Mouse (Mus musculus): ENCODE results near the gene Lpcat3.

Gene Lpcat3

DNA sequence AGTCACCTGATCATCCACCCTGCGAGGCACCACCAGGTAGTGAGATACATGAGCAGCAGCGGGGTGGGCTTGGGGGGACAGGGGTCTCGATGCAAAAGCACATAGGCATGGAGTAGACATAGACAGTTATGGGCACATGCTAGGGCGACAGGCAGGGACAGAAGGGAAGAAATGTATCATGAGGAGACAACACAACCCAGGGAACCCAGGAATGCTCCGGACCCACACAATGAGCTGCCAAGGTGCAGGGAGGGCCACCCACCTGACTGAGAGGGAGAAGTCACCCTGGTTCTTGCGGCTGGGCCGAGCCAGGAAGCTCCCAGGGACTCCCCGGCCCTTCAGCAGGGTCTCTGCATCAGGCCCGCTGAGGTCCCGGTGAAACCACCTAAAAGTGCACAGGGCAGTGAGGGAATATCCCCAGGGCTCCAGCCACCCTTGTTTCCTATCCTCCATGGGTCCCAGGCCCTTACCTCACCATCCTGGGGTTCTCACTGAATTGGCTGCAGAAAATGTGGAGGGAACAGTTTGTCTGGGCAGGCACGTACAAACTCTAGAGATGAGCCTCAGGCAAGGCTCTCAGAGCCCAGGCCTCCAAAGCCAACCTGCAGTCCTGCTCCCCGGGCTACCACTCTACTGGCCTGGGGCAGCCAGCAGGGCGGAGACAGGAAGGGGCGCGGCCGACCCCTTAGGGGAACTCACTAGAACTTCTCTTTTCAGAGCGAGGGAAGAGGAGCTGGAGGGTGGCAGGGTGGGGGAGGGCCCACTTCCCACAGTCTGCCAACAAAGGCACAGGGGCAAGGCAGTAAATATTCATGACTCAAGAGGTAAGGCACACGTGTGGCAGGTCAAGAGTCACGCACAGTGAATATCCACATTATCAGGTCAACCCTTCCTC, 69.9 kb downstream of the Lpcat3 start:
- intact Hi-C loops (cut with DNase I), result no loop called here

DNA sequence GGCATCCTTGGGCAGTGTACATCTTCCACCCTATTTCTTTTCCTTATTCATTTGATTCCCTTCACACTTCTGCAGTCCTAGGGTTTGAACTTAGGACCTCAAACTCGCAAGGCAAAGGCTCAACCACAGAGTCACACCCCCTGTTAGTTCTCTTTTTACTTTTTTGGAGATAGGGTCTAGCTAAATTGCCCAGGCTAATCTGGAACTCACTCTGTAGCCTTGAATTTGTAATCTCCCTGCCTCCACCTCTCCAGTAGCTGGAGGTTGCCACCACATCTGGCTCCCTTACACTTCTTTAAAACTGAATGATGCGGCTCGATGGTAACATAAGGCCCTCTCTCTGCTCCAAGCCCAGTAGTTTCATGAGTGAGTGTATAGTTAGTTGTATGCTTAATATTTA, 71.6 kb downstream of the Lpcat3 start:
- intact Hi-C loops (cut with DNase I), result no loop called here

DNA sequence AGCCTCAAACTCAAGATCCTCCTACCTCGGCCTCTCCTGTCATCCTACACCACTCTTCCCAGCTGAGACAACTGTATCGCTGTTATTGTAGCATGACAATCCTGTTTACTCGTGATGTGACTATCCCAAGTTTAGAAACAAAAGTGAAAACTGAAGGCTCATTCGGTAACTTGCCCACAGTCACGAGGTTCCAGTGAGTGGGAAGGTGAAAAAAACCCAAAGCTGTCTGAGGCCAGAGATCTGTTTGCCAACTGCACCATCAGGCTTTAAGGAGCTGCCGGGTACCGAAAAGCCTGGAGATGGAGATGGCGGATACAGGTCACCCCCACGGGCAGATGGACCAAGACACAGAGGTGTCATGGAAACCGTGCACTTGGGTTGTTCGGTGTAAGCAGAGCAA, 74.2 kb downstream of the Lpcat3 start:
- intact Hi-C loops (cut with DNase I), result no loop called here

DNA sequence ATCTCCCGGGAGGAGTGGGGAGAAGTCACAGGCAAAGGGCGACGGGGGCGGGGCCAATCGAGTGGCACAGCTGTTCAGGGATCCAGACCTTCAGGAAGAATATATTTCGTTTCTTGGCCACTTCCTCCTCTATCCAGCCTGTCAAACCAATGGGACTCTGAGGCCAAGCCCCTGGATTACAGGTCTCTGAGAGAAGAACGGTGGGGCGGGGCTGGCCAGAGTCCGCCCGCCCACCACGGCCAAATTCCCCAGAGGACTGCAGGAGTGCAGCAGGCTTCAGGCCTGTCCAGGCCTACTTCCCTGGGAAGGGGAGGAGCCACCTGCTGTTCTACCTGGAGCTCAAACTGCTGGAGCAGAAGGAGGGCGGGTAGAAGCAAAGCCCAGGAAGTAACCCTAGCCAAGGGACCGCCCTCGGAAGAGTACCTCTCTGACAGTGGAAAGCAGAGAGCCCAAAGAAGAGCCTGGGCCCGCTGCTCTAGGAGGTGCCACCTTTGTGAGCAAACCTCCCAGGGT, 75.7 kb downstream of the Lpcat3 start, which contains the start of gene Ptpn6:
Gene Ptpn6, minus strand, starts transcription at position 204 of the 513 bp plus-strand sequence.
- intact Hi-C loops (cut with DNase I), result no loop called here

DNA sequence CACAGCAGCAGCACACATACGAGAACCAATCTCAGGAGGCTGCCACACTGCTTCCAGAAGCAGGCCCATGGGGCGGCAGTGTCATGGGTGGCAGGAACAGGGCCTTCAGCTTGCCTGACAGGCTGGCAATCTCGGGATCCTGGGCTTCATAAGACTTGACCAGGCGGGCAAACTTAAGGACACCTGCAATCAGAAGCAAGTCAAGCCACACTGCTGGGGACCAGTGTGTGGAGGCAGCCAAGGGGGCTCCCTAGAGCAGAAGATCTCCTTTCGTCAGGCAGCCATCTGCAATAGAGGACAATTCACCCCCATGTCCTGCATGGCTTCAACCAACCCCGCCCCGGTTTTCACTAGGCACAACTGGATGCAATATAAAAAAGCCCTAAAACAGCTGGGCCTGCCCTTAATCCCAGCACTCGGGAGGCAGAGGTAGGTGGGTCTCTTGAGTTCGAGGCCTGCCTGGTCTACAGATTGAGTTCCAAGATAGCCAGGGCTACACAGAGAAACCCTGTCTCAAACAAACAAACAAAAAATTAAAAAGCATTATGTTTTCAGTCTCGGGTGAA, 76.5 kb downstream of the Lpcat3 start:
- intact Hi-C loops (cut with DNase I), result no loop called here

DNA sequence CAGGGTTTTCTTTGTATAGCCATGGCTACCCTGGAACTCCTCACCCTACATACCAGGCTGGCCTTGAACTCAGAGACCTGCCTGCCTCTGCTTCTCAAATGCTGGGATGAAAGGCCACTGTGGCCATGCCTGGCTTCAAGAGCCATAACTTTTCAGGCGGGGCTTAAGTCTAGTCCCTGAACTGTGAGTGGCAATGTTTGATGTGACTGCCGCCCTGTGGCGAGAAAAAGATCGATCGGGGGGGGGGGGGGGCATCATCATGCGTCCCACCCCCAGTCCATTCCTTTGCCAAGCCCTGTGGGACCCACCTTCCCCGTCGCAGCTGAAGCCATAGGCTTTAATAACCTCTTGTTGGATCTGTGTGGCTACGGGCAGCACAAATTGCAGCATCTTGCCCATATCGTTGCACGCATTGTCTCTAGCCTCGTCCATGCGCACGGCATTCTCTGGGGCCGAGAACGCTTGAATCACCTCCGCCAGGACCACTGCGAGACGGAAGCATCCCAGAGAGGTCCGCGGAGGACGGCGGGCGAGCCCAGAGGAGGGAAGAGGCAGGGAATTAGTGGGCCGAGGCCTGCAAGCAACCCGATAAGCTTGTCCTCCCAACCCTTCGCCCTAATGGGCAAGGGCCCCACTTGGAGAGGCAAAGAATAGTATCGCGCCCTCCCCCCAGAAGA, 77.5 kb downstream of the Lpcat3 start:
- intact Hi-C loops (cut with DNase I), result no loop called here

DNA sequence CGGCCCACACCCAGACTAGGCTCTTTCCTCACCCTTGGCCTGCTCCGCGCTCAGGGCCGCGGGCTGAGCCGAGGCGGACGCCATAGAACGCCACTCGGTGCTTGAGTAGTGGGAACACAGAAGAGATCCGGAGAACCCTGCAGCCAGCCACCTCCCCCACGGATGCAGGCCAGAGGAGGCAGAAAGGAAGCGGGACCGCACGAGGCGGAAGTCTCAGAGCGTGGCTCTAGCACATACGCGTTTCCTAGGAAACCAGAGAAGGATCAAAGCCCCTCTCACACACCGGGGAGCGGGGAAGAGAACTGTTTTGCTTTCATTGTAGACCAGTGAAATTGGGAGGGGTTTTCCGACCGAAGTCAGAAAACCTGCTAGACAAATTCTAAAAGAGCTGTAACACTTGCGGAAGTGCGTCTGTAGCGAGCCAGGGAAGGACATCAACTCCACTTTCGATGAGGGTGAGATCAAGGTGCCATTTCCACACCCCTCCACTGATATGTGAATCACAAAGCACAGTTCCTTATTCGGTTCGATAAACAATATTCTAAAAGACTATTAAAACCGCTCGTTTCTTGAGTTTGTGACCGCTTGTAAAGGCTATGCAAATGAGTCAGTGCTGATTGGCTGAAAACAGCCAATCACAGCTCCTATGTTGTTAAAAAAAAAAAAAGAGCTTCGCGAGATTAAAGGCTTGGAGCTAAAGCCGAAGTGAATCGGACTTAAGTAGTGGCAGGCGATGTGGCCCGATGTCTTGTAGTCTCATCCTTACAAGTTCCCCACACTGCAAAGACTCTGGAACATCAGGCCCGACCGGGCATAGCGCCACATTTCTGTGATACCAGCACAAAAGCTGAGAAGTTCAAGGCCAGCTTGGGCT, 78.3 kb downstream of the Lpcat3 start, which contains the start of gene Grcc10:
Gene Grcc10, minus strand, starts transcription at position 487 of the 874 bp plus-strand sequence.
- intact Hi-C loops (cut with DNase I), result no loop called here

DNA sequence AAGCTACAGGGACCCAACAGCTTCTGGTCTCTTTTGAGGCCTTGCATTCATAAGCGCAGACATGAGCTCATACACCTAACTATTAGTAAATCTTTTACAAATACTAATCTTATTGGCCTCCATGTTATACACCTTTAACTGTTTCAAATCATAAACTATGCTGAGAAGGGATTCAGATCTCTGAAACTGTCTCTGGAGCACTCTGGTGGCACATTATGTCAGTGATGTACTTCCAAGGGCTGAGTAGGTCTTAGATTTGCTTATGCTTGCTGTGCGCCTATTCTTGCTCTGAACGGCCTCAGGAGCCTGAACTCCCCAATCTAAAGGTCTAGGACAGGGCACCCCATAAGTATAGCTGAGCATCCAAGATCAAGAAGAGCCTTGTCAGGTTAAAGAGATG, 79.0 kb downstream of the Lpcat3 start:
- intact Hi-C loops (cut with DNase I), result no loop called here

DNA sequence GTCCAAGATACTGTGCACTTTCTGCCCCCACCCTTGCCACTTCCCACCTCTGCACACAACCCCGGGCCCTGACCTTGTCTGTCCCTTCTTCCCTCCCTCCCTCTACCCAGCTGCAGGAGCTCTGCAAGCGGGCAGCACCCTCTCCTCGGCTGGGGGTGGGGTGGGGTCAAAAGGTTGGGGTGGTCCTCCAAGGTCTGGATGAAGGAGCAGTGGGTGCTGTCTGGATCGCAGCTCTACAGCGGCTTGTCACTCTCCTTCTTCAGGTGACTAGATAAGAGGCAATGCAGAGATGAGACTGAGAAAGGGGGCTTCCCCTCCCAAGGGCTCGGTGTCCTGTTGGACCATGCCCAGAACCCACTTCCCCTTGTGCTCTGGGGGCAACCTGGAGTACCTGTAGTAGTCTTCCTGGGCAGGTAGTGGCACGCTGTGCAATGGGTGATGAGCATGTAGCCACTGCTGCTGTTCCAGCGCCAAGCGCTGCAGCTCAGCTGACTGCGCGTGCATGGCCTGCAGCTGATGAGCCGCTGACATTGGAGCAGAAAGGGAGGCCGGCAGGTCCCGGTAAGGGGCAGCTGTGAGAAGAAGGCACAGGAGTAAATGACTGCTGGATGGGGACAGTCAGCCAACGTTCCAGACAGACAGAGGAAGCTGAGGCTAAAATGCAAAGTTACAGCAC, 80.2 kb downstream of the Lpcat3 start:
- intact Hi-C loops (cut with DNase I), result no loop called here

DNA sequence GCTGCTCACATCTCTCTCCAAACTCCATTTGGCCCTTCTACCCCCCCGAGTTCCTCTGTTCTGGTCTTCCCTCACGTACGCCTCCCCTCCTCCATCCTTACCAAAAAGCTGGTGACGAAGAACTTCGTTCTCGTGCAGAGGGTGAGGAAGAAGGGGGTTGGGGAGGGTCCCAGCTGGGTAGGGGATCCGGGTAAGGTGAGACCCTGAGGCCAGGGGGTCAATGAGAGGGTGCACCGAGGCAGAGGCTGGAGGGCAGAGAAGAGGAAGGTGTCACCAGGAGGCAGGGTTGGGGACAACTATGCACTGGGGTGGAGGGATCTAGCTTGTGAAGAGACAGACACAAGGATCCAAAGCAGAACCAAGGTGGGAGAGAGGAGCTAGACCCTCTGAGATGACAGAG, 80.8 kb downstream of the Lpcat3 start:
- intact Hi-C loops (cut with DNase I), result no loop called here

DNA sequence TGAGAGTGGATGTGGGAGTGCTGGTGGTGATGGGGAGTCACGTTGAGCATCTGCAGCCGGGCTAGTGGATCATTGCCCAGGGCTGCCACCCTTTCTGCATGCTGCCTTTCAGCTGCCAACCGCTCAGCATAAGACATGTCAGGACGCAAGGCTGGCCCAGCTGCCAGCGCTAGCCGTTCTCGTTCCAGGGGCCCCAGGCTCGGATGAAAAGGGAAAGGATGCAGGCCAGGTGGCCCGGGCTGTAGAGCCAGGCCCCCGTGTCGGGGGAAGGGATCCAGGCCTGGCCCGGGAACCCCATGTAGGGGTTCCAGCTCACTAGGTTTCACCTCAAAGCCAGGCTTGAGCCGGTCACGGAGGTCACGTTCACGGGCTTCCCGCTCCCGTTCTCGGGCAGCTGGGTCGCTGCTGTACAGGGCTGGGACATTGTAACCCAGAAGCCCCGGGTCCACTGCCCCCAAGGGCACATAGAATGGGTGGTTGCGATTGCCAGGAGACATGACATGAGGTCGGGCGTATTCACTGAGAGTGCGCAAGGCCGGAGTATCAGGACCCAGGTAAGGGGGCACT, 82.0 kb downstream of the Lpcat3 start:
- intact Hi-C loops (cut with DNase I), result no loop called here

DNA sequence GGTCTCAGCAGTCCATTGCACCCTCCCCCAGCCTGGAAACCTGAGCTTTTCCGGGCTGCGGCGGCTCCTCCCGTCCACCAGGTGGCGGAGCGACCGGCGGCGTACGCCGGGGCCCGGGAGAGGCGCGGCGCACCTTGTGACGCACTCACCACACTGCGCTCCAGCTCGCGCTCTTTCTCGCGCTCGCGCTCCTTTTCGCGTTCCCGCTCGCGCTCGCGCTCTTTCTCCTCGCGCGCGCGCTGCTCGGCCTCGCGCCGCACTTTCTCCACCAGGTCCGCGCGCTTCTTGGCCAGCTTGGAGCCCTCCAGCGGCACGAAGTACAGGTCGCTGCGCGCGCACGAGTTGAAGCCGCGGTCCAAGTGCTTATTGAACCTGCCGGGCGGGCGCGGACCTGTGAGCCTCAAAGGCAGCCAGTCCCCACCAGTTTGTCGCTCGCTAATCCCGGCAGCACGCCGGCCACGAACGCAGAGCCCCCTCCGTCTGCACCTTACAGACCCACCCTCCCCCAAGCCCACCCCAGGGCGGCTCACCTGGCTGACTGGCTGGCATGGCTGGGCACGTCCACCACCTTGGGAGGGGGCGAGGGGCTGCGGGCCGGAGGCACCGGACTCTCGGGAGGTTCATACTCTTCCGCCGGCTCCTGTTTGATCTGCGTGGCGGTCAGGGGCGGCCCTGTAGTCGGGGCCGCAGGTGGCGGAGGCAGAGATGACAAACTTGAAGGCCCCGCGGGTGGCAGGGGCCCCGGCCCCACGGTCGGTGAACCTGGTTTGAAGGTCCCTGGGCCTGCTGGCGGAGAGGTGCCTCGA, 82.9 kb downstream of the Lpcat3 start:
- intact Hi-C loops (cut with DNase I), result no loop called here

DNA sequence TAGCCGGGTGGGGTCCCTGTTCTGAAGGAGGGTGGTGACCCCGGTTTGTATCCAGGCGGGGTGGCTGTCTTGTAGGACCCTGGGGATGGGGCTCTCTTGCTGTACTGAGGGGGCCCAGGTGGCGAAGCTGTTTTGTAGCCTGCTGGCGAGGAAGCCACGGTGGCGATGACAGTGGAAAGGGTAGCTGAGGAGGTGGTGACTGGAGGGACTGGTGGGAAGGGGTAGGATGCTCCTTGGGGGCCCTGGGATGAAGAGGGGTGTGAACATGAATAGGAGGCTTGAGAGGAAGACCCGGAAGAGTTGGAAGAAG, 83.4 kb downstream of the Lpcat3 start:
- intact Hi-C loops (cut with DNase I), result no loop called here

DNA sequence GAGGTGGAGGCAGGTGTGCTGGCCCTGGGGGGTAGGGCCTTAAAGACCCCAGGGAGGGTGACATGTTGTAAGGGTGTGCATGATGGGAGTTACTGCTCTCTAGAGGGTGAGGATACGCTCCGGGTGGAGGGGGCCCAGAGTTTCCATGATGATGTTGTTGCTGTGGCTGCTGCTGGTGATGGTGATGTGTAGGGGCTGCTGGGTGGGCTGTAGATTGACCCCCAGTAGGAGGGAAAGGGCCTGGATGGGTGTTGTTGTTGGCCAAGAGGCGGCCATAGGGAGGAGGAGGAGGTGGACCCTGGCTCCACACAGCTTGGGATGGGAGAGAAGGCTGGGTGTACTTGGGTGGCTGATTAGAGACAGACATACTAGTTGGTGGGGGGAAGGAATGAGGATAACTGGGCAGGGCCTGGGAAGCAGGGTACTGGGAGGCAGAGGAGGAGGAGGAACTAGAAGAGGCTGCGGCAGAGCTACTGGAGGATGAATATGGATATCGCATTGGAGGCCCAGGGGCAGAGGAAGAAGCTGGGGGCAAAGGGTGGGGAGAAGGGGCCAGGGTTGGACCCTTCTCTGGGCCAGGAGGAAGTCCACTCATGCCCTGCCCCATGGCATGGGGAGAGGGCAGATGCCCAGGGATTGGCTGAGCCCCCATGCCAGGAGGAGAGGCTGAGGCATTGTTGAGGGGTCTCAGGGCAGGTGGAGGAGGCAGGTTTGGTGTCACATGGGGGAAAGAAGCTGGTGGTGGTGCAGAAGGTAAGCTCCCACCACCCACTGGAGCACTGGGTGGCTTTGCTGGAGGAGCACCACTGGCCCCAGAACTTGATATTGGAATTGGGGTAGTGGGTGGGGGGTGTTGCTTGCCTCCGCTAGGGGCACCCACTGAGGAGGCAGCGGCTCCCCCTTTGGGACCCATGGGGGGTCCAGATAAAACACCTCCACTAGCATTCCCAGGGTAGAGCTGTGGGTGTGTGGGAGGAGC, 84.1 kb downstream of the Lpcat3 start:
- intact Hi-C loops (cut with DNase I), result no loop called here

DNA sequence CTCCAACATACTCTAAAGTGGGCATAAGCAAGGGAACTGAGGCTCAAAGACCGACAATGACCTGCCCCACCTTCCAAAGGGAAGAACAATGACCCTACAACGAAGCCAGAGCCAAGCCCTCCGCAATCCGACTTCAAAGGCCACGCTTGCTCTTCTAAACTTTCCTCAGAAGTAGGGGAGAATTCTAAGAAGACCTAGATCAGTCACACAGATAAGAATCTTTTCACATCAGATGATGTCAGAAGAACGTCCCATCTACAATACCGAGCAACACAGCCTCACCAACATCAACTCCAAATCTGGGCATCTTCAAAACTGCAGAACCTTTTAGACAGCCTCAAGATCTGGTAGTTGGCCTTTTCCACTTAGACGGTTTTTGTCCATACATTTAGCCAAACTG, 87.6 kb downstream of the Lpcat3 start:
- intact Hi-C loops (cut with DNase I), result no loop called here

DNA sequence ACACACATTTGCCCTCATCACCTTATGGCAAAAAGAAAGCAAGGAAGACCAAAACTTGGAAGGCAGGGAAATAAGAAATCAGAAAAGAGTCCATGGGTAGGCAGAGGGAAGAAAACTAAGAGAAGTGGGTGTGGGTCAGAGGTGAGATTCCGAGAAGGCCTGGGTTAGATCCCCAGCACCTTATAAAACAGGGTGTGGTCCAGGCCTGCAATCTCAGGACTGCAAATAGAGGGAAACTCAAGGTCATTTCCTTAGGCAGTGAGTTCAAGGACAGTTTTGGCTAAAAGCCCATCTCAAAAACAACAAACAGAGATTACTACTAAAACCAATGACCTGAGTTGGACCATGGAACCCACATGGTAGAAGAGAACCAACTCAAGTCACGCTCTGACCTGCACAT, 91.0 kb downstream of the Lpcat3 start:
- intact Hi-C loops (cut with DNase I), result no loop called here

Measured in adrenal gland (tissue).